Mouse (Mus musculus): ENCODE measurements at regions not wholly inside any gene's neighbourhood (a gene's known extent, or its start where the extent isn't known, plus 50 kb on each side); places are given as distances from the start of the nearest gene placed in this dataset.
A peak's percentile ranks its signal among the peaks of the same experiment; 100 is the strongest.
"Not testable (repeated sequence)": the region's sequence is repeated elsewhere in the genome, so short reads cannot be mapped to it uniquely, and the experiment has no call there.

DNA sequence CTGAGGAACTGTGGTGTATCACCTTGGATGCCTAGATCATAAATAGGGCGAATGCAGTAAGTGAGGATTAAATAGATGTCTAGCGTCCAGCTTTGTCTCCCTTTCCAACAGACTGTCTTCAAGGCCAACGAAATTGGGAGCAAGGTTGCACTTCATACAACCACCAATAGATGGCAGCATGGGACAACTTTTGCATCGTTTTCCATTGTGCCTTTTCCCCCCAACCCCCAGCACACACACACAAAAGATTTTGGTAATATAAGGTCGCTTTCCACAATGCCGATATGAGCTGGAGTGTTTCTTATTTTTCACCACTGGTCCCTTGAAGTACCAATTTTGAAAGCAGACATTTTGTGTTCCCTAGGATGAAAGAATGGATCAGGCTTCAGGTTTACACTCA is 304.7 kb downstream of the BC048507 start:
- intact Hi-C loops (cut with DNase I) = not testable (repeated sequence)
- DNase-seq (ENCODE audit: low spot score in 2 of 2) = peak; percentile 26 to 47

GRCm38 (mm10) chr13:68173456-68173855 is 310.3 kb downstream of the BC048507 start:
- peak; percentile 1 for DNase-seq (ENCODE audit: low spot score in 2 of 2)
- intact Hi-C loops (cut with DNase I) = not testable (repeated sequence)

All from left cerebral cortex, postnatal 25 days (tissue).